Mouse (Mus musculus): ENCODE measurements around the gene Gm10645. TPM values are rescaled to one million over a fixed set of nuclear protein-coding genes. Genes with fewer than 3 reads are reported as not detected.

Gm10645 gene
- total and polyA plus RNA-seq, 3 experiments: not detected

GRCm38 (mm10) chr8:83165235-83165930 is 587 bp downstream of the Gm10645 start, which contains the start of gene Tbc1d9:
Gene Tbc1d9 (plus strand): TSS chr8:83165352.
- Histone ChIP-seq H3K27ac (ENCODE audit: control insufficient read depth, low read depth, low read length) (no peak within 1 kb of the TSS), H3K4me3 (ENCODE audit: control insufficient read depth in 1 of 2, insufficient read depth in 1 of 2, low read depth in 2 of 2, low read length in 2 of 2) (no peak within 1 kb of the TSS), H3K27me3 (ENCODE audit: control insufficient read depth in 1 of 2, insufficient read depth in 2 of 2, low read length in 2 of 2) (no peaks in the 10 kb centered on the region), H3K9ac (ENCODE audit: control insufficient read depth, low read depth, low read length, poor library complexity, severe bottlenecking) (no peak within 1 kb of the TSS), H3K9me3 (replicated peaks; ENCODE audit: insufficient read depth, low read length) (no peaks in the 10 kb centered on the region), H3K79me2 (ENCODE audit: control insufficient read depth, insufficient read depth, low read length, poor library complexity) (no peaks in the 10 kb centered on the region), H3K36me3 (ENCODE audit: control insufficient read depth in 1 of 2, insufficient read depth in 2 of 2, low read length in 2 of 2) (no peaks in the 10 kb centered on the region), H3K4me1 (ENCODE audit: control insufficient read depth in 1 of 2, insufficient read depth in 2 of 2, low read length in 2 of 2) (no peaks in the 10 kb centered on the region)
- no peak for DNase-seq (ENCODE audit: low read depth, low spot score)
- TF ChIP-seq ZNF384 (IDR thresholded peaks at IDR 0.05; ENCODE audit: low read depth, low read length) (no peak), MXI1 (IDR thresholded peaks at IDR 0.05; ENCODE audit: low read depth, low read length) (no peak), MYC (IDR thresholded peaks at IDR 0.05; ENCODE audit: low read depth, low read length) (no peak), UBTF (IDR thresholded peaks at IDR 0.05; ENCODE audit: borderline replicate concordance, insufficient read depth, low read depth, low read length) (no peak), MAFK (IDR thresholded peaks at IDR 0.05; ENCODE audit: borderline replicate concordance, low read depth, low read length) (no peak), TCF12 (IDR thresholded peaks at IDR 0.05; ENCODE audit: low read depth, low read length) (no peak), RCOR1 (IDR thresholded peaks at IDR 0.05; ENCODE audit: low read depth, low read length) (no peak), BHLHE40 (IDR thresholded peaks at IDR 0.05; ENCODE audit: borderline replicate concordance, low read depth, low read length) (no peak), USF2 (IDR thresholded peaks at IDR 0.05; ENCODE audit: borderline replicate concordance in 1 of 2, insufficient read depth in 1 of 2, low read depth in 1 of 2, low read length in 2 of 2) (no peak), NELFE (IDR thresholded peaks at IDR 0.05; ENCODE audit: low read depth, low read length) (no peak)

DNA sequence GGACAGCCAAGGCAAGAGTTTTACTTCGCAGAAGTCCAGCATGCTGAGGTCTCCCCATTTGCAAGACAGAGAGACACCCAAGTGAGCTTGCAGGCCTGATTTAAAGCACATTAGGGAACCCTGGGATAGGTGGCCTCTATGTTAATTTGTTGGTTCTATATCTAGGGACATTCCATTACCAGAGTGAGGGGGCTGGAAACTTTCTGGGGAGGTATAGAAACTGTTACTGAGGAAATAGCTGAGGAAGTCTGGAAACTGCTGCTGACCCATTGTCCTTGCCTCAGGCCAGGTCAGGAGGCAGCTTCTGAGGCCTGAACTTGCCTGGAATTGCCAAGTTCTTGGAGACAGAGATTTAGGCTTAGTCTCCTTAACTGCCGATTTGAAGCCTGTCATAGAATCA is 5.4 kb downstream of the Gm10645 start:
- Histone ChIP-seq H3K79me2 (ENCODE audit: control insufficient read depth, insufficient read depth, low read length, poor library complexity) (no peaks in the 10 kb centered on the region), H3K9ac (ENCODE audit: control insufficient read depth, low read depth, low read length, poor library complexity, severe bottlenecking) (no peak overlapping the region), H3K27ac (ENCODE audit: control insufficient read depth, low read depth, low read length) (no peak overlapping the region), H3K27me3 (ENCODE audit: control insufficient read depth in 1 of 2, insufficient read depth in 2 of 2, low read length in 2 of 2) (no peaks in the 10 kb centered on the region), H3K4me1 (ENCODE audit: control insufficient read depth in 1 of 2, insufficient read depth in 2 of 2, low read length in 2 of 2) (no peaks in the 10 kb centered on the region), H3K9me3 (replicated peaks; ENCODE audit: insufficient read depth, low read length) (no peaks in the 10 kb centered on the region), H3K36me3 (ENCODE audit: control insufficient read depth in 1 of 2, insufficient read depth in 2 of 2, low read length in 2 of 2) (no peaks in the 10 kb centered on the region), H3K4me3 (ENCODE audit: control insufficient read depth in 1 of 2, insufficient read depth in 1 of 2, low read depth in 2 of 2, low read length in 2 of 2) (no peak overlapping the region)
- no peak for DNase-seq (ENCODE audit: low read depth, low spot score)
- TF ChIP-seq RCOR1 (IDR thresholded peaks at IDR 0.05; ENCODE audit: low read depth, low read length) (no peak), SIN3A (IDR thresholded peaks at IDR 0.05; ENCODE audit: low read length) (no peak), ELF1 (IDR thresholded peaks at IDR 0.05; ENCODE audit: low read depth, low read length) (no peak), USF2 (IDR thresholded peaks at IDR 0.05; ENCODE audit: borderline replicate concordance in 1 of 2, insufficient read depth in 1 of 2, low read depth in 1 of 2, low read length in 2 of 2) (no peak), MEF2A (IDR thresholded peaks at IDR 0.05; ENCODE audit: extremely low read depth, insufficient replicate concordance, low read depth, low read length, poor library complexity, severe bottlenecking) (no peak), ZNF384 (IDR thresholded peaks at IDR 0.05; ENCODE audit: low read depth, low read length) (no peak), SMC3 (IDR thresholded peaks at IDR 0.05; ENCODE audit: low read depth, low read length) (no peak), GABPA (IDR thresholded peaks at IDR 0.05; ENCODE audit: low read depth, low read length) (no peak), TAL1 (IDR thresholded peaks at IDR 0.05; ENCODE audit: low read length) (no peak), NELFE (IDR thresholded peaks at IDR 0.05; ENCODE audit: low read depth, low read length) (no peak), TBP (IDR thresholded peaks at IDR 0.05; ENCODE audit: low read depth, low read length) (no peak), UBTF (IDR thresholded peaks at IDR 0.05; ENCODE audit: borderline replicate concordance, insufficient read depth, low read depth, low read length) (no peak), MYB (IDR thresholded peaks at IDR 0.05; ENCODE audit: low read depth, low read length) (no peak), CHD1 (IDR thresholded peaks at IDR 0.05; ENCODE audit: low read depth, low read length) (no peak), MAX (IDR thresholded peaks at IDR 0.05; ENCODE audit: low read length) (no peak), CTCF (IDR thresholded peaks at IDR 0.05 in 2 of 3, conservative IDR thresholded peaks at IDR 0.05 in 1 of 3; ENCODE audit: control insufficient read depth in 1 of 3, insufficient read depth in 1 of 3, low read depth in 2 of 3, low read length in 3 of 3, poor library complexity in 1 of 3, severe bottlenecking in 1 of 3) (no peak)
